Mouse (Mus musculus) T-cell, adult 2 months (primary cell): ENCODE measurements around the gene Ovol1.

Source experiments
- DNase-seq: peaks from one replicate; pipeline ENCODE4 v3.0.0; 2022; ENCODE audit warnings: low spot score

Gene Ovol1

DNA sequence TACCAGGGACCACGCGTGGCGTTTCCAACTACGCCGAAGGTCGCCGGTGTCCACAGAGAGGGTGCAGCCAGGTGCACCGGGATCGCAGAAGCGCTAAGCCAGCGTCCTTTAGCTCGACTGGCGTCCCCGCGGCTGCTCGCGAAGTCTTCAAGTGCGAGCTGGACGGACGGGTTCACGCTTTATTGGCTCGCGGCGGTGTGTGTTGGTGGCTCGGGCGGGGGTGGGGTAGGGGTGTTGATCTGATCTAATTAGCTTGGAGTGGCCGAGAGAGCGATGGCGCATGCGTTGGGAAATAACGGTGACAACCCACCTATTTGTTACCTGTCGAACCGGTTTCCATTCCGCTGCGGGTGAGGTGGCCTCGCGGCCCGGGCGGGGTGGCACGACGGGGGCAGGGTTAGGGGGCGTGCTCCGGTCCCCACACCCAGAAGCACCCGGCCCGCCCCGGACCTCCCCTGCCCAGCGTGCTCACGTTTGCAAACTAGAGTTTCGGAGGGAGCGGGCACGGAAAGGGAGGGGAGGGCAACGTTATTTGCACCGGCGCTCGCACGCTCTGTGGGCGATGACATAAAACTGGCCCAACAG, at the start of gene Ovol1:
Ovol1 (minus strand) TSS at position 190 of the 585 bp plus-strand sequence.
- DNase-seq, result peak; percentile 19

DNA sequence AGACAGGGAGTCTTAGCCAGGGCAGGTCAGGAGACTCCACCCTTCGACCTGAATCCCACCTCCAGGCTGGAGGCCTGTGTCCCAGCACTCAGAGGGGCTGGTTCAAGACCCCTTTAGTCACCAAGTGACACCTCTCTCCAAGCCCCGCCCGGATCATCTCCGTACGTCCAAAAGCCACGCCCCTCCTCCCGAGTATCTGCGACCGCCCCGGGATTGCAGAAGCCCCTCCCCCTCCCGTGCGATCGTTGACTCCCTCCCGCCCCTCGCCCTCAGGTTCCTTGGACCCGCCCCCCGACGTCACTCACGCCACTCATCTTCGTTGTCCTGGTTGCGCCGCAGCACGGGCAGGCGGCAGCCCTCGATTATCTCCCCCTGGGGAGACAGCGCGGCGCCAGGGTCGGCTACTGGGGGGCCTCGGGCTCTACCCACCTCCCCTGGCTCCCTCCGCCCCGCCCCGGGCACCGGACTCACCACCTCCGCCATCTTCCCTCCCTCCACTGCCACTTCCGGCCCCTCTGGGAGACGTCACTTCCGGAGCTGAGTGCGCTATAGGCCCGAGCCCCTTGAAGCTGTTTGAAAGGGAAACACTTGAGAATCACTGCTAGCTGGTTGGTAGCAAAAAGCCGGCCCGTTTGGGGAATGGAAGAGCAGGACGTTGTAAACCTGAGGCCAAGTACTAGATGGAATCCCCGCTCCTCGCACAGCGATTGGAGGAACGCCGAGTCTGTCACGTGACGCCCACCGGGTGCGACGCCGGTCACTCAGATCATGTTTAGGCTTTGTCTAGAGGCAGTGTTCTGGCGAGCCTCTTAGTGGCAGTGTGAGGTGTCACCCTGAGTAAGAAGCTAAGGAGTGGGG, 49.3 kb upstream of the Ovol1 start, which contains the start of gene Kat5:
Kat5 (minus strand) TSS at position 691 of the 858 bp plus-strand sequence.
- peak; percentile 92 for DNase-seq

DNA sequence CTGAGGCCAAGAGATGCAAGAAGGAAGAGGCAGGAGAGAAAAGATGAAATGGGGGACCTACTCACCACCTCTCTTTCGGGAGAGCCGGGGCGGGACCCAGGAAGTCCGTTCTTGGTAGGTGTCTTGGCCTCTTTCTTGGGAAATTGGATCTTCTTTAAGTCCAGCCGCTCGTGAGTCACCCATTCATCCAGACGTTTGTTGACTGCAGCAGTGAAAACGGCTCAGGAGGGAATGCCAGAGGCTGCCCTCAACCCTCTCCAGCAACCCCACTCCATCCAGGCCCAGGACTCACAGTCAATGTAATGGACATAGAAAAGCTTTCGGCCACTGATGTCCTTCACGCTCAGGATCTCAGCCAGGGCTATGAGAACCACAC, 48.7 kb upstream of the Ovol1 start:
- DNase-seq, result no peak

DNA sequence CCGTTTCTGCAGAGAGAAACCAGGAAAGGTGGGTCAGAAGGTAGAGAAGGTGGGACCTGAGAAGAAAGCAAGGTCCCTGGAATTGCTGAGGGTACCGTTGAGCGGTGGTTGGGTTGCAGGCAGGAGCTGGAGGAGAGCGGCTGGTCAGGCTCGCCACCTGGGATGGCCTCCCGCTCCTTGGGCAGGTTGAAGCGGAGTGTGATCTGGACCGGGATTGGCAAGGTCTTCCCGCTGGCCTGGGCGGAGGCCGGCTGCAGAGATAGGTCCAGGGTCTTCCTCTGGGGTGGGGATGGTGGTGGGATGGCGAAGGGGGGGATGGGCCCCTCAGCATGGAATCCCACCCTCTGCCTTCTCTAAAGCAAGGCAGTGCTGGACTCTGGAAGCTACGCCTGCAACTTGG, 48.3 kb upstream of the Ovol1 start:
- no peak for DNase-seq

DNA sequence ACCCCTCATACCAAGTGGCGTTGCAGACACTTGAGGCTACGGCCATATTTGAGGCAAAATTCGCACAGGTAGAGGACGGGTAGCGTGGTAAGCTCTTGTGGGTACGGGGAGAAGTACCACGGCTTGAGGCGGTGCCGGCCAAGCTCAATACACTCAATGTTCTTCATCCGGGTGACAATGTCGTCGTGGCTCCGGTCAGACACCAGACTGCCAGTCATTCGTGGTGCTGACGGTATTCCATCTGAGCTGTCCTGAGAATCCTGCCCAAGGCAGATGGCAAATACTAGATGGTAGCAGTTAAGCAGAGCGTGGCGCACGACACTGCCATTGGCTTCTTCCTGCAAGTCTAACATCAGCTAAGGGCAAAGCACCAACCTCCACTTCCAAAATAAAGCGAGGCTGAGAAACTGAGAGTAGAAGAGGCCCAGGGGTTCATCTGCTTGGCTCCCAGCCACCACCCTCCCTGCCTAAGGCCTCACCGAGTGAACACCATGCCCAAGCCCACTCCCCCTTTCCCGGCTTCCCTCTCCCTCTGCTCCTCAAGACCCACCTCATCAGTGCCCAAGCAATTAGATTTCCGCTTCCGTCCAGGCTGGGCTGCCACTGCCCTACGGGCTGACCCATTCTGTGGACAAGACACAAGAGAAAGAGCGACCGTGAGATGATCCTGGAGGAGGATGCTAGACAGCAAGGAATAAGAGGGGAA, 47.4 kb upstream of the Ovol1 start:
- DNase-seq, result no peak

DNA sequence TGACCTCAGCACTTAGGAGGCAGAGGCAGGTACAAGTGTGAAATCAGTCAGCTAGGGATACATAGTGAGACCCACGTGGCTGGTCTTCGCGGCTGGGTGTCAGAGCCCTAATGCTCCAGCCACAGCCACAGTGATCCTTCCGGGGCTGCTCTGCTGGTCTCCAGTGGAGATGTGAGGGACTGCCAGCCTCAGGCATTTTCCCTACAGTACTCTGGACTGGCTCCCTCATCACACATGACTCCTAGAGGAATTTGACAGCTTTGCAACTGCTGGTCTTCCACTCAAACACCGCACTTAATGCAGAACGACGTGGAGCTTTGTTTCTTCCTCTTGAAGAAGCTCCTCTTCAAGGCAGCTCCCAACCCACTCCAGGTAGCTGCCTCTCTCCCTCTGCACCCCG, 45.8 kb upstream of the Ovol1 start:
- DNase-seq, result no peak

DNA sequence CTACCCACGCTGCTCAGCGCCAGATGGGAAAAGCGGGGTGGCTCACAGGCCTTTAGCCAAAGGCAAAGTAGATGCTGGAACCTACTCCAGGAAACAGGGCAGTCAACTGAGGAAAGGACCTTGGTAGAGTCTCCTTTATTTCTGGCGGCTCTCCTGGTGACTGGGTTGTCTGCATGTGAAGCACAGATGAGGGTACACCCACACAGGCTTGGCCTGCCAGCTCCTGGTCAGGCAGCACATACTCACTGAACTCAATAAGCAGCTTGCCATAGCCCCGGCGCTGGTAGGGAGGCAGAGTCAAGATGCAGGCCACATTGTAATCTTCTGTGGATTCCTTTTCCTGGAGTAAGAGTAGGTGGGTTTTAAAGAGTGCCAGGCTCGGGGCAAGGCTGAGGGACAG, 44.7 kb upstream of the Ovol1 start:
- no peak for DNase-seq

DNA sequence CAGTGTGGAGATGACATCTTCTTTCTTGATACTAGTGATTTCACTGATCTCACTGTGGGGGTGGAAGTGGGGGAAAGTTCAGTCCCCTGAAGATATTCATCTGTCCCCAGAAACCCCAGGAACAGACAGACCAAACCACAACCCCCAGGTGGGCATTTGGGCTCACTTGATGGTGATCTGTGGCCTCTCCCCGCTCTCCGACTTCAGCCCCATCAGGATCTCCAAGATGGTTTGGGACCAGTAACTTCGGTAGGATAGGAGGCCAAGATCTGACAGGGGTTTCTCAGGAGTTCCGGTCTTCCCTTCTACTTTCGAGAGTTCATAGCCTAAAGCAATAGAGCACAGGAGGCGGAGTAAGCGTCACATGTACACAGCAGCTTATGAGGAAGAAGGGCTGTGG, 43.2 kb upstream of the Ovol1 start:
- no peak for DNase-seq

DNA sequence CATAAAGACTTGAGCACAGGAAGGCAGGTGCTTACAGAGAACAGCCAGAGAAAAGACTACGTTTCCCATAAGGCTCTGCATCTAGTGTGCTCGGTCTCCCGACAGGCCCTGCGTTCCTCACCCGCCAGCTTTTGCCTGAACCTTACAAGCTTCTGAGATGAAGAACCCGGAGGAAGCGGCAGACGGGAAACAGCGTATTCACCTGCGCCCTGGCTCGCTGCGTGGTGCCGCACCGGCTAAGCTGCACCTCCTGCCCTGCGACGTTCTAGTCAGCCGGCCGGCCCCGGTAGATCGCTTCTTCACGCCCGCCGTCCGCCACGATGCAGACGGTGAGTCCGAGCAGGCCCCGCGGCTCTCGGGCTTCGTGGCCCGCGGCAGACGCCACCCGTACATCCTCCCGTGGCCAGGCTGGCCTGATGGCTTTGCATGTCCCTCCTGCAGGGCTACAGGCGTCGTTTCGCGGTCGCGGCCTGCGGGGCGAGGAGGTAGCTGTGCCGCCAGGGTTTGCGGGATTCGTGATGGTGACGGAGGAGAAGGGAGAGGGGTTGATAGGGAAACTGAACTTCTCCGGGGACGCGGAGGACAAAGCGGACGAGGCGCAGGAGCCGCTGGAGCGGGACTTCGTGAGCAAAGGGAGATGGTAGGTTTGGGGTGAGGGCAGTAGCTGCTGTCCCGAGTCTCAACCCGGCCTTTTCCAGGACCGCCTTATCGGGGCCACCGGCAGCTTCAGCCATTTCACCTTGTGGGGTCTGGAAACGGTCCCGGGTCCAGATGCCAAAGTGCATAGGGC, 41.5 kb upstream of the Ovol1 start, which contains the start of gene Rnaseh2c:
Rnaseh2c (plus strand) TSS at position 122 of the 790 bp plus-strand sequence.
- peak; percentile 89 for DNase-seq

DNA sequence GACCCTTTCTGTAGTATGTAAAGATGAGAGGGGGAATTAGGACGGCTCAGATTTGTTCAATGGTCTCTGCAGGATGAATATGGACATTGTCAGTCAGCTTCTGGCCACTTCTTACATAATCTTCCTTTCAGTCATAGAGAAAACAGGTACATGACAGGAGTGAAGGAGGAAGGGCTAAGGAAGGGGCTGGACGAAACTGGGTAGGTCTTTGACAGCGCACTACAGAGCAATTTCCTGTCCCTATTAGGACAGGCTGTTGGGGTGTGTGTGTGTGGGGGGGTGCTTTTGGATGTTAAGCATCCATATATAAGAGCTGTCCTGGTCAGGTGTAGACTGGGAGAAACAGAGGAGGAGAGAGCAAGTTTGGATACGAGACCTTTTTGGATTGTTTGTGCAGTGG, 38.8 kb upstream of the Ovol1 start:
- DNase-seq, result no peak

DNA sequence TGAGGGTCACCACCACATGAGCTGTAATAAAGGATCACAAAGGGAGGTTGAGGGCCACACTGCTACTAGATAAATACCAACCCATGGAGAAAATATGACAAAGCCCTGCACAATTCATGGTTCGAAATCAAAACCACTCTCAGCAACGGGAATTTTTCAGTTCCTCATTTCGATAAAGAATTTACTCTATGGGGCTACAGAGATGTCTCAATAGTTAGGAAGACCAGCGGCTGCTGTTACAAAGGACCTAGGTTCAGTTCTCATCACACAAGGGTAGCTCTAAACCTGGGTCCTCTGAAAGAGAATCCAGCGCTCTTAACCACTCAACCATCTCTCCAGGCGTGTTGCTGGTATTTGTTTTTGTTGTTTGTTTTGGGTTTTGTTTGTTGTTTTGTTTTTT, 31.4 kb upstream of the Ovol1 start:
- DNase-seq, result no peak

DNA sequence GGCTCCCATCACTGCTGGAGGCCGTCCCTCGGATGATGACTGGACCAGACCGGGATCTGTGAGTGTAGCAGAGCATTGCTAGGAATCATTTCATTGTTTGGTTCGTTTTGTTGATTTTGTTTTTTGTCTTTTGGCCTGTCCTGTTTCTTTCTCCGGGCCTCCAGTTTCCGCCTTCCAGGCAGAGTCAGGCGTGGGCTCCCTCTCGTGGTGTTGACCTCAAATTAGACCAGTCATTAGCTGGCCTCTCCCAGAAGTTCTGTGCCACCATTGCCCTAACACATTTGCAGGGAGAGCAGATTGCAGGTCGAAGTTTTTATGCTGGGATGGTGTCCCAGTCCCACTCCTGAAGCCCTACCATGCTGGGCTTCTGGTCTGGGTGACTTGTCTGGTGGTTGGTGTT, 28.7 kb upstream of the Ovol1 start:
- no peak for DNase-seq

DNA sequence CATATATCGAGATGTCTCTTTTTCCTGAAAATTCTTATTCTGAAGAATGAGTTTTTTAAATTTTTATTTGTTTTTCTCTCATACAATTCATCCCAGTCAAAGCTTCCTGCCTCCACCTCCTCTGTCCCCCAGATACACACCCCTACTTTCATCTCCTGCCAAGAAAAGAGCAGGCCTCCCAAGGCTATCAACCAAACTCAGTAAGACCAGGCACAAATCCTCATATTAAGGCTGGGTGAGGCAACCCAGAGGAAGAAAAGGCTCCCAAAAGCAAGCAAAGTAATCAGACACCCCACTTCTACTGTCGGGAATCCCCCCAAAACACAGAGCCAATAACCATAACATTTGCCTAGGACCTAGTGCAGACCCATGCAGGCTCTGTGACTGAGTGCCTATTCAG, 21.5 kb upstream of the Ovol1 start:
- no peak for DNase-seq

DNA sequence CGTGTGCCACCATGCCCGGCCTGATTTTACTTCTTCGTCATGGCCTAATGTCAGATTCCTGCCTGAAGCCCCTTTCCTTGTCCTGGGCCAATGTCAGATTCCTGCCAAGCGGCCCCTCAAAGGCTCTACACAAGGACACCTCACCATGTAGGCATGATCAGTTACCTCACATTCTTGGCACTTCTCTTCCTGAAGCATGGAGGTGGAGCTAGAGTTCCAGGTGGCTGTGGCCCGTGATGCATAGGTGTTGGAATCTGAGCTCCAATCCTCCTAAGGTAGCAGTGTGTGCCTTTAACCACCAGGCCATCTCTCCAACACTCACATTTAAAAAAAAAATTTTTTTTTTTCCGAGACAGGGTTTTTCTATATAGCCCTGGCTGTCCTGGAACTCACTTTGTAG, 20.3 kb upstream of the Ovol1 start:
- no peak for DNase-seq

DNA sequence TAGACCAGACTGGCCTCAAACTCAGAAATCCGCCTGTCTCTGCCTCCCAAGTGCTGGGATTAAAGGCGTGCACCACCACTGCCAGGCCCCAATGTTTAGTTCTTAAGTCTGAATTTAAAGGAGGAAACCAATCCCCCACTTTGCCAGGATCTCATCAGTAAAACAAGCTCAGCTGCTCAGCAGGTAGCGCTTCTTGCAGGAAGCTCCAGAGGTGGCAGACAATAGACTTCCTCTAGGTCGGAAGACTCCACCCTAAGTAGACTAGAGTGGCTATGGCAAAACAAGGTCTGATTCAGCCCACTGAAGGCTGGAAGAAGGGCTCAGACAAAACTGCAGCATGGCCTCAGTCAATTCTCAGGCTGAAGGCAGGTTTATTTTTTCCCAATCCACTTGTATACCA, 19.5 kb upstream of the Ovol1 start:
- DNase-seq, result no peak

DNA sequence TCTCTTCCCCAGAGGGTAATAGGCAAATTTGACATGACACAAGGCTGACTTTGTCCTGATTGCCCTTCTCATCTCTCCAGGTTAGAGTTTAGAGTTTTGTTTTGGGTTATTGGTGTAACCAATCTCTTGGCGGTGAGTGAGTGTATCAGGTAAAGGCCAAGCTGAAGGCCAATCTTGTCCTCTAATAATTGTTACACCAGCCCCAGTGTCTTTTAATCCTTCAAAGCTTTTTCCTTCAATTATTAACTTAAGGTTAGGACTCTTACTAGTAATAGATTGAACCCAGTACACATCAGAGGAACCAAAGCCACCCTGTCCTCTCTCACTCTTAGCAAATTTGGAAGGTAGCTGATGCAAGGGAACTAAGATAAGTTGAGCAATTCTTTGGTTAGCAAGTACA, 14.9 kb upstream of the Ovol1 start:
- no peak for DNase-seq

DNA sequence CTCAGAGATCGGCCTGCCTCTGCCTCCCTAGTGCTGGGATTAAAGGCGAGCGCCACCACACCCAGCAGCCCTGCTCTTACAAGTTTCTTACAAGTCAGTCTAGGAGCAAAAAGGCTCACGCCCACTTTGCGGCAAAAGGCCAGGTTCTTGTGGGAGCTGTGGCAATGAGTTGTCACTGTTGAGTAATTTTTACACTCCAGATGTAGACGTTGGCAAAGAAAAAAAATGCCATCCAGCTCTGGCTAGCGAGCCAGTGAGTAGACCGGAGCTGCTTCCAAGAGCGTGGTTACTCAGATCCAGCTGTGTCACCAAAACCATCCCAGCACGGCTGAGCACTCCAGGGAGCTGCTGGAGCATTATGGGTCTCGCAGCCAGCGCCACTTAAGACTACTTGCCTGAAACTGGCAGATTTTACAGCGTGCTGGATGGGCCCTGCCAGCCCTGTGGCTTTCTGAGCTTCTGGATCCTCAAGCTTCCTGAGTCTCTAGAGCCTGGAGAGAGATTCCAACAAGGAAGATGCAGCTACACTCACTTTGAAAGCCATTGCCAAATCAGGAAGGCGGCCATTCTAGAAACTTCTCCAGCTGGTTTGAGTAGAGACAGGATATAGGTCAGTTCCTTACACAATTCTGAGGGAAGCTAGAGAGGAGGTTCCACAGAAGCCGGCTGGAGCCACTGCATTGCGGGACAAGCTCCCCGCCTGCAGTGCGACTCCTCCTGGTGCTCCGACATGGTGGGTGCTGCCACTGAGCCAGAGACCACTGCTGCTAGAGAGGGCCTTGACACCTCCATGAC, 12.1 kb upstream of the Ovol1 start:
- peak; percentile 20 for DNase-seq

DNA sequence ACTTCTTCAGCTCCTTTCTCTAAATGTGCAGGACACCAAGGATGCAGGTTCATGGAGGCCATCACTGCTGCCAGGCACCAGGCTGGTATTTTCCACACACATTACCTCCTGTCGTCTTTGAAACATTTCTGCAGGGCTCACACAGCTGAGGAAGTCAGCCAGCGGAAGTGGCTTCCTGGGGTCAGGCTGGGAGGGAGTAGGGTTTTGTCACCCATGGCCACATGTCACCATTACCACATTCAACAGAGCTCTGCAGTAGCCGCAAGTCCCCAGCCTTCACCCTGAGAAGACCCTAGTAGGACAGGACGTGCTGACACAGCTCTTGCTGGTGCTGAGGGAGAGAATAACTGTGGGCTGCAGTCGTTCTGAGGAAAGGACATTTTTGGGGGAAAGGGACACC, 11.4 kb upstream of the Ovol1 start:
- DNase-seq, result peak; percentile 68

DNA sequence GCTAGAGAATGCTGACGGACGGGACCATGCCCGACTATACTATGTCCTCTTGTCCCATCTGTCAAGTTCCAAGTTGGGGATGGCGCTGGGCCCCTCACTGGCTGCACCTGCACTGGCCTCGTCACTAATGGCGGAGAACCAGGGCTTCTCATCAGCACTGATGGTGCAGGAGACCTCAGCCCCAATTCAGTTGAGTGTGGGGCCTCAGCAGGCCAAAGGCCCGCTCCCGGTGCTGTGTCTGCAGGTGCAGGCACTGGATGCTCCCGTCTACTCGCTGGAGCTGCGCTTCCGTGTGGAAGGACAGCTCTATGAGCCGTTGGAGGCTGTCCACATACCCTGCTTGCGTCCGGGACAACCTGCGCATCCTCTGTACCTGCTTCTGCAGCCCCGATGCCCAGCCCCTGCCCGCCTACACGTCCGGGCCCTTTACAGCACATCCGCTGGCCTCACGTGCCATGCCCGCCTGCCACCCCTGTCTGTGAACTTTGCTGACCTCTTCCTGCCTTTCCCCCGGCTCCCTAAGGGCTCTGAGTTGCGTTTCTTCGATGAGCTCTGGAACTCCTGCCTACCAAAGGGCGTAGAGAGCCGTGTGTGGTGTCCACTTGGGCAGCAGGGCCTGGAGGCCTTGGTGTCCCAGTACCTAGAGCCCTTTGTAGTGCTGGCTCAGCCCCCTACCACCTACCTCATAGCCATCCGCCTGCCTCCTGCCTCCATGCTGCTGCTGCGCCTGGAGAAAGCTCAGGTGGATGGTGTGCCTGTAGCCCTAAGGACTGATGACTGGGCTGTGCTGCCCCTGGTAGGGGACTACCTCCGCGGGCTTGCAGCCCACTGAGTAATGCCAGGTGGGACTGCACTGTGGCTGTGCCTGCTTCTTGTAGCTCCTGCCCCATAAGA, 10.2 kb upstream of the Ovol1 start:
- no peak for DNase-seq

DNA sequence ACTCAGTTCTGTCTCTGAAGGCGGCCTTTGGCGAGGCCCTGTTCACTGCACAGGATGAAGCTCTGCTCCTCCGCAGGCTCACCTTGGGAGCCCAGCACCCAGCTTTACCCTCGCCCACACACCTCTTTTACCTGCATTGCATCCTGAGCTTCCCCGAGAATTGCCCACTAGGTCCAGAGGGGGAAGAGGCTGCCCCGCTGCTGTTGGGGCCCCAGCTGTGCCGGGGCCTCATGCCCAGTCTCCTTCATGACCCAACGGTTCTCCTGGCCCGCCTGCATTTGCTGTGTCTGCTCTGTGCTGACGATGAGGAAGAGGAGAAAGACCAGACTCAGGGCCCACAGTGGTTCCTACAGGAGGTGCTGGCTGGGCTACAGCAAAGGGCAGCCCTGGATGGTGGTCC, 9.1 kb upstream of the Ovol1 start:
- no peak for DNase-seq
